Mouse (Mus musculus) intestine, embryonic 14.5 days (tissue): ENCODE data around the gene Cse1l. TPM values are rescaled to one million over a fixed set of nuclear protein-coding genes. Genes with fewer than 3 reads are reported as not detected.
A peak's percentile ranks its signal among the peaks of the same experiment; 100 is the strongest.

Experiments
- ATAC-seq: fragments of 200-750 bp; cut with Nextera tagmentation; replicated peaks from 2 replicates; pipeline ENCODE4 v1.8.0; 2017; ENCODE audit warnings: low read depth, moderate number of reproducible peaks, moderate TSS enrichment, moderate library complexity; ENCODE audit not compliant: low FRiP score, low TSS enrichment
- DNase-seq: peaks from one replicate; pipeline ENCODE4 v3.0.0-alpha.2; 2018; ENCODE audit warnings: low spot score
- H3K27ac ChIP-seq: fragments of 300-500 bp; sonication (generic); 2 replicates; pipeline ENCODE4 v1.5.1; 2014; ENCODE audit warnings: low read depth, mild to moderate bottlenecking, control low read depth
- H3K27me3 ChIP-seq: fragments of 300-500 bp; sonication (generic); replicated peaks from 2 replicates; pipeline ENCODE4 v1.6.1; 2014; ENCODE audit warnings: low read length, control low read depth; ENCODE audit not compliant: control insufficient read depth, insufficient read depth
- H3K36me3 ChIP-seq: fragments of 300-500 bp; sonication (generic); 2 replicates; pipeline ENCODE4 v1.6.1; 2014; ENCODE audit warnings: low read length, control low read depth; ENCODE audit not compliant: control insufficient read depth, insufficient read depth
- H3K4me1 ChIP-seq: fragments of 300-500 bp; sonication (generic); replicated peaks from 2 replicates; pipeline ENCODE4 v1.6.1; 2014; ENCODE audit warnings: low read length, control low read depth, mixed read lengths; ENCODE audit not compliant: control insufficient read depth, insufficient read depth
- H3K4me2 ChIP-seq: fragments of 300-500 bp; sonication (generic); 2 replicates; pipeline ENCODE4 v1.6.1; 2014; ENCODE audit warnings: low read length
- H3K4me3 ChIP-seq: fragments of 300-500 bp; sonication (generic); 2 replicates; pipeline ENCODE4 v1.5.1; 2014; ENCODE audit warnings: low read depth, low read length, control low read depth, mixed read lengths
- H3K9ac ChIP-seq: fragments of 300-500 bp; sonication (generic); 2 replicates; pipeline ENCODE4 v1.6.1; 2014; ENCODE audit warnings: mild to moderate bottlenecking, low read length
- H3K9me3 ChIP-seq: fragments of 300-500 bp; sonication (generic); 2 replicates; pipeline ENCODE4 v1.6.1; 2016; ENCODE audit warnings: low read length, control low read depth; ENCODE audit not compliant: control insufficient read depth
- WGBS: fragments of 180-500 bp; shearing (Covaris S2); extraction: QIAGEN DNeasy Blood & Tissue Kit; methylation state at CpG from one replicate; pipeline ENCODE4 v1.1.7; 2014; 5-methylcytosine and 5-hydroxymethylcytosine counted together
- polyA plus RNA-seq: library from polyadenylated mRNA; unstranded; fragments of >200 nt; fragmentation: Nextera tagmentation; extraction: Ambion mirVana; gene quantifications from 2 replicates; pipeline ENCODE4 v1.2.1, GENCODE M21; 2014

The Cse1l gene
- polyA plus RNA-seq, 1 experiment from 2014 or later: 131 TPM

GRCm38 (mm10) chr2:166945456-166945855 lies 39.6 kb downstream of the Cse1l start:
- Histone ChIP-seq H3K36me3 (peaks cover 95% of the 10 kb centered on the region), H3K9ac (no peak overlapping the region), H3K9me3 (no peaks in the 10 kb centered on the region), H3K27ac (no peak overlapping the region), H3K4me3 (no peak overlapping the region), H3K4me2 (no peak overlapping the region), H3K4me1 (no peaks in the 10 kb centered on the region), H3K27me3 (no peaks in the 10 kb centered on the region)
- ATAC-seq (0 out of 2 replicates have a peak, but pooled peaks have one; percentile 26), DNase-seq (no peak)
- WGBS: 49% methylated on average over 4 of the region's 4 CpGs

GRCm38 (mm10) chr2:166948246-166948645 lies 42.4 kb downstream of the Cse1l start:
- H3K4me3 ChIP-seq: no peak overlapping the region
- H3K36me3 ChIP-seq: peaks cover 95% of the 10 kb centered on the region
- H3K9ac ChIP-seq: no peak overlapping the region
- no peak overlapping the region for H3K27ac ChIP-seq
- no peak for DNase-seq
- no peak overlapping the region for H3K4me2 ChIP-seq
- ATAC-seq: no peak
- H3K4me1 ChIP-seq: no peaks in the 10 kb centered on the region
- WGBS: 69% methylated on average over 1 of the region's 1 CpGs
- H3K27me3 ChIP-seq: no peaks in the 10 kb centered on the region
- H3K9me3 ChIP-seq: no peaks in the 10 kb centered on the region

- Histone ChIP-seq H3K4me1 (no peaks in the 10 kb centered on the region), H3K27ac (no peak overlapping the region), H3K9ac (no peak overlapping the region), H3K4me3 (no peak overlapping the region), H3K36me3 (peaks cover 95% of the 10 kb centered on the region), H3K9me3 (no peaks in the 10 kb centered on the region), H3K4me2 (no peak overlapping the region), H3K27me3 (no peaks in the 10 kb centered on the region)
- WGBS: 89% methylated on average over 10 of the region's 10 CpGs
- ATAC-seq (no peak), DNase-seq (no peak)
Measured at GRCm38 (mm10) chr2:166948936-166949335, 43.1 kb downstream of the Cse1l start.

- ATAC-seq (no peak), DNase-seq (peak; percentile 65)
- Histone ChIP-seq H3K36me3 (peaks cover 98% of the 10 kb centered on the region), H3K9ac (no peak overlapping the region), H3K4me3 (no peak overlapping the region), H3K4me1 (no peaks in the 10 kb centered on the region), H3K27ac (no peak overlapping the region), H3K4me2 (no peak overlapping the region), H3K9me3 (no peaks in the 10 kb centered on the region), H3K27me3 (no peaks in the 10 kb centered on the region)
- 74% methylated on average over 14 of the region's 14 CpGs for WGBS
Measured at GRCm38 (mm10) chr2:166950853-166951648, 45.2 kb downstream of the Cse1l start.

- DNase-seq (no peak), ATAC-seq (peak; percentile 16; the same call in 1 of the 2 replicates)
- H3K9ac ChIP-seq: no peak overlapping the region
- no peak overlapping the region for H3K4me3 ChIP-seq
- H3K36me3 ChIP-seq: peaks cover 99% of the 10 kb centered on the region
- H3K9me3 ChIP-seq: no peaks in the 10 kb centered on the region
- no peak overlapping the region for H3K27ac ChIP-seq
- H3K4me1 ChIP-seq: no peaks in the 10 kb centered on the region
- H3K27me3 ChIP-seq: no peaks in the 10 kb centered on the region
- WGBS: 88% methylated on average over 6 of the region's 6 CpGs
- no peak overlapping the region for H3K4me2 ChIP-seq
Measured at GRCm38 (mm10) chr2:166952151-166952550, 46.3 kb downstream of the Cse1l start.

- Histone ChIP-seq H3K36me3 (peaks cover 85% of the 10 kb centered on the region), H3K27me3 (no peaks in the 10 kb centered on the region), H3K4me2 (no peak overlapping the region), H3K4me3 (no peak overlapping the region), H3K9me3 (no peaks in the 10 kb centered on the region), H3K27ac (no peak overlapping the region), H3K9ac (no peak overlapping the region), H3K4me1 (no peaks in the 10 kb centered on the region)
- WGBS: 57% methylated on average over 7 of the region's 7 CpGs
- DNase-seq (no peak), ATAC-seq (no peak)
Measured at GRCm38 (mm10) chr2:166956805-166957204, 51.0 kb downstream of the Cse1l start.

GRCm38 (mm10) chr2:166960648-166961330 lies 54.9 kb downstream of the Cse1l start:
- ATAC-seq (no peak), DNase-seq (no peak)
- no peak overlapping the region for H3K4me2 ChIP-seq
- no peaks in the 10 kb centered on the region for H3K27me3 ChIP-seq
- no peaks in the 10 kb centered on the region for H3K9me3 ChIP-seq
- H3K36me3 ChIP-seq: peaks cover 57% of the 10 kb centered on the region
- no peak overlapping the region for H3K27ac ChIP-seq
- H3K4me3 ChIP-seq: no peak overlapping the region
- no peaks in the 10 kb centered on the region for H3K4me1 ChIP-seq
- 89% methylated on average over 8 of the region's 8 CpGs for WGBS
- H3K9ac ChIP-seq: no peak overlapping the region

GRCm38 (mm10) chr2:166963257-166963656 lies 57.4 kb downstream of the Cse1l start:
- H3K36me3 ChIP-seq: peaks cover 33% of the 10 kb centered on the region
- no peaks in the 10 kb centered on the region for H3K4me1 ChIP-seq
- H3K9ac ChIP-seq: no peak overlapping the region
- no peak for ATAC-seq
- no peak overlapping the region for H3K27ac ChIP-seq
- no peaks in the 10 kb centered on the region for H3K27me3 ChIP-seq
- 74% methylated on average over 8 of the region's 8 CpGs for WGBS
- no peak overlapping the region for H3K4me3 ChIP-seq
- no peak for DNase-seq
- H3K9me3 ChIP-seq: no peaks in the 10 kb centered on the region
- H3K4me2 ChIP-seq: no peak overlapping the region
